Mouse (Mus musculus): ENCODE results near the gene Ankrd12. TPM values are rescaled to one million over a fixed set of nuclear protein-coding genes. Genes with fewer than 3 reads are reported as not detected.

Ankrd12 gene
- polyA plus RNA-seq, 1 experiment from 2014 or later: 167 TPM

DNA sequence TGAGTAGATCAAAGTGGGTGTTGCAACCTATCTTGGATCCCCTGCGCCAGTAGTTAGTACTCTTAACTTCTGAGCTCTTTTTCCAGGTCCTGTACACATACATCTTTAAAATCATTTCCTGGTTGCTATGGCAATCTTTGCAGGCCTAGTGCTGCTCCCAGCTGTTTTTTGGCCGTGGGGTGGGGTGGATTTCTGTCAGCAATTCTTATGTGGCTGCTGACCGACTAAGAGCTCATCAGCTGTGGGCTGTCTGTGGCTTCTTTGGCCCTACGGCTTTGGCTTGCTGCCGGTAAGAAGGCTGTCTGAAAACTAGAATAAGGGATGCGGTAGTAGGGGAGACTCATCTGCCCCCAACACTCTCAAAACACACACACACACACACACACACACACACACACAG lies 33.9 kb upstream of the Ankrd12 start:
- Histone ChIP-seq H3K27ac (ENCODE audit: low read depth, low read length) (no peak overlapping the region), H3K27me3 (replicated peaks; ENCODE audit: control insufficient read depth, insufficient read depth, low read length) (no peaks in the 10 kb centered on the region)
- no peak; the same call in 1 of the 2 replicates for ATAC-seq

DNA sequence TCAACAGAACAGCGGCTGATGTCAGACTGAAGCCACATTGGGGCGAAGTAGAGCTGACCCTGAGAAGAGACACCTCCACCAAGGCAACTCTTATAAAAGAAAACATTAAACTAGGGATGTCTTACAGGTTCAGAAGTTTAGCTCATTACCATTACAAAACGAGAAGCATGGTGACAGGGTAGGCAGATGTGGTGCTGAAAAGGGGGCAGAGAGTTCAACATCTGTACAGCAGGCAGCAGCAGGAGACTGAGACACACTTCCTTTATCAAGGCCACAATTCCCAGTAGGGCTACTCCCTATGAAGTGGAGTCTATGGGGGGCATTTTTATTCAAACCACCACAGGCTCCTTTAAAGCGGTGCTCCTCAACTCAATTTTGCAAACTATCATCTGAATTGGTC lies 31.3 kb upstream of the Ankrd12 start:
- no peak for ATAC-seq

More for the DNA sequence above, 33.9 kb upstream of the Ankrd12 start:
- Histone ChIP-seq H3K9ac (ENCODE audit: low read depth, low read length) (peak overlapping the region; percentile 81; the same call in 1 of the 2 replicates), H3K4me2 (ENCODE audit: low read length) (peak overlapping the region; percentile 57), H3K4me3 (ENCODE audit: low read length) (peak overlapping the region; percentile 60), H3K4me1 (ENCODE audit: control insufficient read depth, insufficient read depth, low read depth, low read length) (peaks cover 12% of the 10 kb centered on the region), H3K9me3 (ENCODE audit: control insufficient read depth, low read length) (no peaks in the 10 kb centered on the region), H3K36me3 (ENCODE audit: control insufficient read depth, insufficient read depth, low read length) (peaks cover 17% of the 10 kb centered on the region)
- 48% methylated on average over 6 of the region's 6 CpGs for WGBS

DNA sequence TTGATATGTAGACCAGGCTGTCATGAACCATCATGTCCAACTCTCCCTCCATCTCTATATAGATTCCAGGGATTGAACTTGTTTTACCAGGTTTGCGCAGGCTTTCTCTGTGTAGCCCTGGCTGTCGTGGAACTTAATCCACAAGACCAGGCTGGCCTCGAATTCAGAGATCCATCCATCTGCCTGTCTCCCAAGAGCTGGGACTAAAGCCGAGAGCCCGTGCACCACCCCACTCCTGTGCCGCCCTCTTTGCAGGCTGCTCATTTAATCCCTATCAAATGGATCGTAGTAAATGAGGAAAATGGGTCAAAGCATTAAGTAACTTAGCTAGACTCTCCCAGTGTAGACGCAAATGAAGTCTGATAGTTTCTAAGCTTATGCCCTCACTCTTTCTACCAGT lies 30.6 kb upstream of the Ankrd12 start:
- H3K9me3 ChIP-seq (ENCODE audit: control insufficient read depth, low read length): no peaks in the 10 kb centered on the region
- H3K36me3 ChIP-seq (ENCODE audit: control insufficient read depth, insufficient read depth, low read length): no peaks in the 10 kb centered on the region
- WGBS: 69% methylated on average over 8 of the region's 8 CpGs
- no peak overlapping the region for H3K4me3 ChIP-seq (ENCODE audit: low read length)
- peaks cover 10% of the 10 kb centered on the region for H3K4me1 ChIP-seq (ENCODE audit: control insufficient read depth, insufficient read depth, low read depth, low read length)
- H3K4me2 ChIP-seq (ENCODE audit: low read length): no peak overlapping the region
- no peak for ATAC-seq
- no peak overlapping the region for H3K27ac ChIP-seq (ENCODE audit: low read depth, low read length)
- no peak overlapping the region for H3K9ac ChIP-seq (ENCODE audit: low read depth, low read length)
- no peaks in the 10 kb centered on the region for H3K27me3 ChIP-seq (replicated peaks; ENCODE audit: control insufficient read depth, insufficient read depth, low read length)

More for the DNA sequence above, 31.3 kb upstream of the Ankrd12 start:
- Histone ChIP-seq H3K9ac (ENCODE audit: low read depth, low read length) (no peak overlapping the region), H3K4me3 (ENCODE audit: low read length) (no peak overlapping the region), H3K36me3 (ENCODE audit: control insufficient read depth, insufficient read depth, low read length) (no peaks in the 10 kb centered on the region), H3K27me3 (replicated peaks; ENCODE audit: control insufficient read depth, insufficient read depth, low read length) (no peaks in the 10 kb centered on the region), H3K4me1 (ENCODE audit: control insufficient read depth, insufficient read depth, low read depth, low read length) (peaks cover 12% of the 10 kb centered on the region), H3K27ac (ENCODE audit: low read depth, low read length) (no peak overlapping the region), H3K9me3 (ENCODE audit: control insufficient read depth, low read length) (no peaks in the 10 kb centered on the region), H3K4me2 (ENCODE audit: low read length) (no peak overlapping the region)
- WGBS: 84% methylated on average over 4 of the region's 4 CpGs

DNA sequence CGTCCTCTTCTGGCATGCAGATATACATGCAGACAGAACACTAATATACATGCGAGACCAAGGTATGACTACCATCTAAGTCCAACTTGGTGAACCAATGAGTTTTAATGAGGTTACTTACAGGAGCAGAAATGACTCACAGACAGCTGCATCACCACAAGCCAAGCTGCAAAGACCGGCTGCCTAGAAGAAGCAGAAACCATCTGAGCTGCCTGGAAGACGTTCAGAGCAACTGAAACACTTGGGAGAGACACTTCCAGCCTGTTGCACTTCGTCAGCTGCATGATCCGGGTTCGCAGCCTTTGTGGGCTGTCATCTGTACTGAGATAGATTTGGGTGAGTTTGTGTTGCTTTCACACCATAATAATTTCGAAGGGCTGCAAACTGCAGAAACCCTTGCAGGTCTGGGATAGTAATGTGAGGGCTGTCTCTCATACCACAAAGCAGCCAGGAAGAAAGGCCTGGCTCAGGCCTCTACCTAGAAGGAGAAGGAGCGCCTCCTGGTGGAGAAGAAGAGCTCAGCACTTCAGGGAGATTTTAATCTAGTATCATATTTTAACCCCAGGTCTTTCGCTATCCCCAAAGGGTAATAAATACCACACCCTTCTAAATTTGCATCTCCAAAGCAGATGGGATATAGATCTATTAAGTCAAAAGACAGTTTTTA lies 29.8 kb upstream of the Ankrd12 start:
- no peak overlapping the region for H3K9ac ChIP-seq (ENCODE audit: low read depth, low read length)
- H3K27me3 ChIP-seq (replicated peaks; ENCODE audit: control insufficient read depth, insufficient read depth, low read length): no peaks in the 10 kb centered on the region
- no peak overlapping the region for H3K4me2 ChIP-seq (ENCODE audit: low read length)
- H3K9me3 ChIP-seq (ENCODE audit: control insufficient read depth, low read length): no peaks in the 10 kb centered on the region
- WGBS: 50% methylated on average over 10 of the region's 10 CpGs
- no peaks in the 10 kb centered on the region for H3K36me3 ChIP-seq (ENCODE audit: control insufficient read depth, insufficient read depth, low read length)
- no peak for ATAC-seq
- peaks cover 5% of the 10 kb centered on the region for H3K4me1 ChIP-seq (ENCODE audit: control insufficient read depth, insufficient read depth, low read depth, low read length)
- no peak overlapping the region for H3K4me3 ChIP-seq (ENCODE audit: low read length)
- no peak overlapping the region for H3K27ac ChIP-seq (ENCODE audit: low read depth, low read length)

DNA sequence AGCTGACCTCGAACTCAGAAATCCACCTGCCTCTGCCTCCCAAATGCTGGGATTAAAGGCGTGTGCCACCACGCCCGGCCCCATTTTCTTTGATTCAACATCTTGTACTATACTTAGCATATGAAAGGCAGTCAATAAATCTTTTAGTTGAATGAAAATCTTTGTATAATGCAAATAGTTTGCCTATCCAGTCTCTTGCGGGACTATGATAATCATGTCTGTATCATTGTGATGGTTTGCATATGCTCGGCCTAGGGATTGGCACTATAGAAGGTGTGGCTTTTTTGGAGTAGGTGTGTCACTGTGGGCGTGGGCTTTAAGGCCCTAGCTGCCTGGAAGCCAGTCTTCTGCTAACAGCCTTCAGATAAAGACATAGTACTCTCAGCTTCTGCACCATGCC lies 27.2 kb upstream of the Ankrd12 start:
- WGBS: 87% methylated on average over 7 of the region's 7 CpGs
- no peak for ATAC-seq
- H3K9ac ChIP-seq (ENCODE audit: low read depth, low read length): no peak overlapping the region

DNA sequence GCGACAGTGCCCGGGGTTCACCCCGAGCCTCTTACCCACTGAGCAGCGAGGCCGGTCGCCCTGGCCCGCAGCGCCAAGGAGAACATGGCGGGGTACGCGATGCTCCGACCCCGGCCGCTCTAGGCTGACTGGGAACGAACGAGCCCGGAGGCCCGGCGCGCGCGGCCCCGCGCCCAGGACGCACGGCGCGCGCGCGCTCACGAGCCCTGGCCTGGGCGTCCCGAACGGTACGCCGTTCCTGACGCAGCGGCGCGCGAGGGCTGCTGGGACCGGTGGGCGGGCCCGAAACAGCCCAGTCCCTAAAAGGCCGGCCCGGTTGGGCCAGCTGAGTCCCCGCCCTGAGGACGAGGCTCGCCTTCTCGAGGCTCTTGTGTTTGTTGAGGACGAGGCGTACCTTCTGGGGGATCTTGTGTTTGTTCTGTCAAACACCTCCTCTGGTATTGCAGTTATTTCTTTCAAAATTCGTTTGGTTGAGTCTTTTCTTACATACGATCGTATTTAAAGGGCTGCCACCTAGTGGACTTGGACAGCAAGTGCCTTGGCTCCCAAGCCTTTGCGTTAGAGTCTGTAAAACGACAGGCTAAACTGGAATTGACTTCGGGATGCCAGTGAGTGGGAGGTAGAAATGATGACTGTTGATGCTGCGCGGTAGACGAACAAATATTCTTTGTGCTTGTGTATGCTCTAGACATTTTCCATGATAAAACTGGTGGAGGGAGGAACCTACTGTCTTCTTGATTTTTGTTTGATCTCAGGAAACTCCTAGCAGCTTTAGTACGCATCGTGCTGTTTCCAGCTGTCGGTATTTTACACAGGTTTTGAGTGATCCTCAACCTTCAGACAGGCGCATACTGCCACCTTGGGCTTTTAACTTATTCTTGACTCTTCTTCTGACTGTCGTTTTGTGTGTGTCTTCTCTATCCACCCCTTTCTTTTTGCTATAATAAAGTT lies 24.8 kb upstream of the Ankrd12 start, which contains the start of gene Ndufv2:
TSS of gene Ndufv2 (minus strand) at position 180 of the 951 bp plus-strand sequence.
- H3K9me3 ChIP-seq (ENCODE audit: control insufficient read depth, low read length): no peaks in the 10 kb centered on the region
- WGBS: under 1% methylated on average over 40 of the region's 67 CpGs
- H3K9ac ChIP-seq (ENCODE audit: low read depth, low read length): peak within 1 kb of the TSS; percentile 93
- no peaks in the 10 kb centered on the region for H3K27me3 ChIP-seq (replicated peaks; ENCODE audit: control insufficient read depth, insufficient read depth, low read length)
- ATAC-seq: peak; percentile 99
- peak within 1 kb of the TSS; percentile 73 for H3K4me3 ChIP-seq (ENCODE audit: low read length)
- H3K4me1 ChIP-seq (ENCODE audit: control insufficient read depth, insufficient read depth, low read depth, low read length): peaks cover 14% of the 10 kb centered on the region
- H3K36me3 ChIP-seq (ENCODE audit: control insufficient read depth, insufficient read depth, low read length): no peaks in the 10 kb centered on the region
- H3K4me2 ChIP-seq (ENCODE audit: low read length): peak within 1 kb of the TSS; percentile 77
- H3K27ac ChIP-seq (ENCODE audit: low read depth, low read length): peak within 1 kb of the TSS; percentile 94

More for the DNA sequence above, 27.2 kb upstream of the Ankrd12 start:
- H3K27me3 ChIP-seq (replicated peaks; ENCODE audit: control insufficient read depth, insufficient read depth, low read length): no peaks in the 10 kb centered on the region
- H3K9me3 ChIP-seq (ENCODE audit: control insufficient read depth, low read length): no peaks in the 10 kb centered on the region
- H3K4me2 ChIP-seq (ENCODE audit: low read length): no peak overlapping the region
- no peak overlapping the region for H3K27ac ChIP-seq (ENCODE audit: low read depth, low read length)
- H3K4me1 ChIP-seq (ENCODE audit: control insufficient read depth, insufficient read depth, low read depth, low read length): peaks cover 11% of the 10 kb centered on the region
- no peak overlapping the region for H3K4me3 ChIP-seq (ENCODE audit: low read length)
- H3K36me3 ChIP-seq (ENCODE audit: control insufficient read depth, insufficient read depth, low read length): no peaks in the 10 kb centered on the region

DNA sequence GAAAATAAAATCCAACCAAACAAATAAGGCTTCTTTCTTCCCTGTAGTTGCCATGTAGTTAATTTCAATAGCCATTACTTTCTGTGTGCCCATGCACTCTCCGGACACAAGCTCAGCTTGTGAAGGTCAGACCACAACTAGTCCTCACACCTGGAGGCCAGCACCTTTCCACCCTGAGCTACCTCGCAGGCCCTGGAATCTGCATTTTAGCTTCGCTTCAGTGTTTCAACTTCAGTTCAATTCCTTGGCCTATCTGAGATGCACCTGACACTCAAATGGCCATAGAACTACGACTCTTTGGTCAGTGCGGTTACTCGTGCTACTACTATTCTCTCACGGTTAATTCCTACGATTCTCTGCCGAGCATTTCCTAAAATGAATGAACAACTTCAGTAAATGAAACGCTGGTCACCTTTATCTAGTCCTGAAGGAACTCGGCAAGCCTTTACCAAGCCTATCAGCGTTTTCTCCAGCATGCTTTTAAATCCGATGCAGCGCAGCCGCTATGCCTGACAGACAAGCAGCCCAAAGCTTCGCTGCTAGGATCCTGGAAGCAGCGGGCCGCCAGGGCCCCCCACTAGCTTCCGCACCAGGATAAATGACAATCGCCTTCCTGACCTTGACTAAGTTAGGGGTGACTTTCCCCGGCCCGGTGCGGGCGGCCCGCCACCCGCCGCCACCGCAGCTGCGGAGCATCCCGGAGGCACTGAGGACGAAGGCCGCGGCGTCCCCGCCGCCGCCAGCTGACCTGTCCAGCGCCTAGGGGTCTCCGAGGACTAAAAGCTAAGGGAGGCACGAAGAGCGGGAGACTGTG lies 23.9 kb upstream of the Ankrd12 start:
- Histone ChIP-seq H3K36me3 (ENCODE audit: control insufficient read depth, insufficient read depth, low read length) (no peaks in the 10 kb centered on the region), H3K4me3 (ENCODE audit: low read length) (peak overlapping the region; percentile 73)
- WGBS: 1% methylated on average over 41 of the region's 41 CpGs

DNA sequence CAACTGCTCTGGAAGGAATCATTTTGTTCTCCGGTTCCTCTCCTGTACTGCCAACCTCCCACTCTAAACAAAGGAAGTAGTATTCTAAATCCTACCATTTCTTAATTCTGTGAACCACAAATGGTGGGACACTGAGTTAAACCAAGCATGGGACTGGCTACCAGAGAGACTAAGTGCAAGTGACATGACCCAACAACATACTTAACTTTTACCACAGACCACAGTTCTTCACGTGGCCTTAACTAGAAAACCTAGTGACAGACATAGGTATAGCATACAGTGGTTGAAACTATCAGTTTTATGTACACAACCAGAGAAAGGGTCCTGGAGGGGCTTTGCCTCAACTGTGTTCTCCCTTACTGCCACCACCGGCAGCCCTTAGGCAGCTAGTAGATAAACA lies 15.8 kb upstream of the Ankrd12 start:
- Histone ChIP-seq H3K9me3 (ENCODE audit: control insufficient read depth, low read length) (no peaks in the 10 kb centered on the region), H3K4me1 (ENCODE audit: control insufficient read depth, insufficient read depth, low read depth, low read length) (no peaks in the 10 kb centered on the region), H3K9ac (ENCODE audit: low read depth, low read length) (no peak overlapping the region), H3K27ac (ENCODE audit: low read depth, low read length) (no peak overlapping the region), H3K27me3 (replicated peaks; ENCODE audit: control insufficient read depth, insufficient read depth, low read length) (no peaks in the 10 kb centered on the region), H3K4me3 (ENCODE audit: low read length) (no peak overlapping the region), H3K4me2 (ENCODE audit: low read length) (no peak overlapping the region), H3K36me3 (ENCODE audit: control insufficient read depth, insufficient read depth, low read length) (peaks cover 4% of the 10 kb centered on the region; the same call in 1 of the 2 replicates)
- WGBS: 87% methylated on average over 3 of the region's 3 CpGs
- ATAC-seq: no peak

More for the DNA sequence above, 23.9 kb upstream of the Ankrd12 start:
- ATAC-seq: no peak
- peak overlapping the region; percentile 77 for H3K4me2 ChIP-seq (ENCODE audit: low read length)
- no peaks in the 10 kb centered on the region for H3K9me3 ChIP-seq (ENCODE audit: control insufficient read depth, low read length)
- peak overlapping the region; percentile 93 for H3K9ac ChIP-seq (ENCODE audit: low read depth, low read length)
- peaks cover 14% of the 10 kb centered on the region for H3K4me1 ChIP-seq (ENCODE audit: control insufficient read depth, insufficient read depth, low read depth, low read length)
- H3K27ac ChIP-seq (ENCODE audit: low read depth, low read length): peak overlapping the region; percentile 94
- no peaks in the 10 kb centered on the region for H3K27me3 ChIP-seq (replicated peaks; ENCODE audit: control insufficient read depth, insufficient read depth, low read length)
